Mouse (Mus musculus): Measurements from ENCODE around the gene Olfr813. TPM values are rescaled to one million over a fixed set of nuclear protein-coding genes. Genes with fewer than 3 reads are reported as not detected.
"Not testable (repeated sequence)": the region's sequence is repeated elsewhere in the genome, so short reads cannot be mapped to it uniquely, and the experiment has no call there.

The Olfr813 gene
- not detected for total RNA-seq (2021)
- long read RNA-seq, experiment 1: 0 reads
- long read RNA-seq, experiment 2: 0 reads

GRCm38 (mm10) chr10:129855067-129855466, at the start of gene Olfr813:
Gene Olfr813 (plus strand): TSS chr10:129855367.
- no peak for DNase-seq (ENCODE audit: low spot score in 2 of 2)

- no peak for DNase-seq (ENCODE audit: low spot score in 2 of 2)
Observed at GRCm38 (mm10) chr10:129845994-129846393, 9.2 kb upstream of the Olfr813 start, which contains the start of gene Olfr812. Gene Olfr812 (minus strand): TSS chr10:129846094.

- DNase-seq (ENCODE audit: low spot score in 2 of 2): no peak
Observed at GRCm38 (mm10) chr10:129847343-129847742, 7.8 kb upstream of the Olfr813 start.

- not testable (repeated sequence) for DNase-seq (ENCODE audit: low spot score in 2 of 2)
Observed at GRCm38 (mm10) chr10:129879751-129880150, 24.6 kb downstream of the Olfr813 start, which contains the start of gene Olfr814. Gene Olfr814 (minus strand): TSS chr10:129879851.

- not testable (repeated sequence) for DNase-seq (ENCODE audit: low spot score in 2 of 2)
Observed at GRCm38 (mm10) chr10:129885496-129885895, 30.3 kb downstream of the Olfr813 start.

- DNase-seq (ENCODE audit: low spot score in 2 of 2): no peak
Observed at GRCm38 (mm10) chr10:129885934-129886333, 30.8 kb downstream of the Olfr813 start.

- not testable (repeated sequence) for DNase-seq (ENCODE audit: low spot score in 2 of 2)
Observed at GRCm38 (mm10) chr10:129905767-129906166, 50.6 kb downstream of the Olfr813 start, which contains the start of gene Olfr815. Gene Olfr815 (minus strand): TSS chr10:129905867.

Other genes starting within 250 kb of the Olfr813 start
- not detected for gene Olfr796, start 242.8 kb upstream of the Olfr813 start, total RNA-seq (2021)
- not detected for gene Olfr798, start 227.4 kb upstream of the Olfr813 start, total RNA-seq (2021)
- not detected for gene Olfr799, start 217.9 kb upstream of the Olfr813 start, total RNA-seq (2021)
- gene Olfr800, start 197.7 kb upstream of the Olfr813 start, total RNA-seq (2021): not detected
- gene Olfr801, start 181.5 kb upstream of the Olfr813 start, total RNA-seq (2021): not detected
- gene Olfr802, start 167.2 kb upstream of the Olfr813 start, total RNA-seq (2021): under 1 TPM; 0.10 to 0.18 TPM
- not detected for gene Olfr803, start 161.1 kb upstream of the Olfr813 start, total RNA-seq (2021)
- not detected for gene Olfr804, start 152.2 kb upstream of the Olfr813 start, total RNA-seq (2021)
- not detected for gene Olfr805, start 126.0 kb upstream of the Olfr813 start, total RNA-seq (2021)
- gene Olfr806, start 113.4 kb upstream of the Olfr813 start, total RNA-seq (2021): not detected
- gene Olfr807, start 97.6 kb upstream of the Olfr813 start, total RNA-seq (2021): not detected
- gene Olfr808, start 89.9 kb upstream of the Olfr813 start, total RNA-seq (2021): not detected
- gene Olfr809, start 80.7 kb upstream of the Olfr813 start, total RNA-seq (2021): not detected
- not detected for gene Olfr810, start 60.5 kb upstream of the Olfr813 start, total RNA-seq (2021)
- gene Olfr811, start 51.0 kb upstream of the Olfr813 start, total RNA-seq (2021): not detected
- not detected for gene Olfr812, start 9.3 kb upstream of the Olfr813 start, total RNA-seq (2021)
- not detected for gene Olfr814, start 24.5 kb downstream of the Olfr813 start, total RNA-seq (2021)
- gene Olfr815, start 50.5 kb downstream of the Olfr813 start, total RNA-seq (2021): not detected
- not detected for gene Olfr816, start 60.2 kb downstream of the Olfr813 start, total RNA-seq (2021)
- not detected for gene Olfr818, start 93.7 kb downstream of the Olfr813 start, total RNA-seq (2021)
- gene Olfr819, start 111.9 kb downstream of the Olfr813 start, total RNA-seq (2021): not detected
- not detected for gene Olfr247, start 120.8 kb downstream of the Olfr813 start, total RNA-seq (2021)
- not detected for gene Gm10310, start 129.7 kb downstream of the Olfr813 start, total RNA-seq (2021)
- gene Olfr820, start 157.3 kb downstream of the Olfr813 start, total RNA-seq (2021): not detected
- not detected for gene Olfr821, start 175.0 kb downstream of the Olfr813 start, total RNA-seq (2021)
- not detected for gene Olfr822, start 215.8 kb downstream of the Olfr813 start, total RNA-seq (2021)